Mouse (Mus musculus) thymus, postnatal 25 days (tissue): Measurements from ENCODE around the gene Gm13023.
"Not testable (repeated sequence)": the region's sequence is repeated elsewhere in the genome, so short reads cannot be mapped to it uniquely, and the experiment has no call there.

ENCODE experiments used
- DNase-seq: peaks from one replicate; pipeline ENCODE4 v3.0.0; 2022

Gene Gm13023

GRCm38 (mm10) chr4:143789052-143789451 is at the start of gene Gm13023:
Gm13023 (plus strand) TSS chr4:143789352.
- DNase-seq, result not testable (repeated sequence)

DNA sequence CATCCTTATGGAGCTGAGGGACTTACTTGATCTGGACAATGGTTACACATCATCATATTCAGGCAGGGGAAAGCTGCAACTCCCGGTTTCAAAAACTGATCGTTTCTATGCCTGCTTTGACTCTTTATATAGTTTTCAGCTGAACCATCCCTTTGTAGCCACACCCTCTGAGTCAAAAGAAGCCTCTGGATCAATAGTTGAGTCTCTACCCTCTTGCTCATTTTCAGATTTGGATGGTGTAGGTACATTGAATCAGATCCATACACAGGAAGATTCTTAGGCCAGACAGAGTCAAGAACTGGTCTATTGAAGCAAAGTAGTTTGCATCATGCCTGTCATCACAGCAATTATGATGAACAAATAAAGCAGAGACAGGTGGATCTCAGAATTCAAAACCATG is 26.8 kb downstream of the Gm13023 start, which contains the start of gene Gm13084:
Gene Gm13084, minus strand, starts transcription at position 101 of the 400 bp plus-strand sequence.
- DNase-seq, result no peak
